Mouse (Mus musculus): ENCODE data around the gene Ajuba.

DNA sequence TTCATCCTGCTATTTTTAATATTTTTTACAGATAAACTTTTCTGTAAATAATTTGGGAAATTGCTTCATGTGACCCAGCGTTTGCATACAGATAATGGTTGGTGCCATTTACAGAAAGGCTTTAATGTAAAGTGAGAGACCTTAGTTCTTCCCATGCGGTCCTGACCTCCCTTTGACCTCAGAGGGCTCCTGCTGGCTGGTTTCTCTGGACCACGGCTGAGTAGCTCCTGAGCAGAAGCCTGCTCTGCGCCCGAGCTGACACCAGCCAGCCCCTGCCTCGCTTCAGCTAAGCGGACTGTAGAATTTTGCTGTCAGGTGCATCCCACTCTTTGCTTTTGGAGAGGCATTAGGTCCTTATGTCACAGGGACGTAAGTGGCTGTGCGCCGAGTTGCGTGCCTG, 36.6 kb downstream of the Ajuba start:
- no peak for TF ChIP-seq CTCF (conservative IDR thresholded peaks at IDR 0.05; ENCODE audit: low read length)
- no peak for TF ChIP-seq POU5F1 (IDR thresholded peaks at IDR 0.05; ENCODE audit: borderline replicate concordance, low read length)

All from E14TG2a.4 (cell line).